Mouse (Mus musculus) liver, embryonic 14.5 days (tissue): ENCODE results near the gene Gm20683.

Experiments used
- CTCF ChIP-seq: IDR thresholded peaks from 2 replicates; pipeline ENCODE4 v1.5.1; 2016; ENCODE audit warnings: antibody characterized with exemption, low read depth, control low read depth
- EP300 ChIP-seq: IDR thresholded peaks from 2 replicates; pipeline ENCODE4 v1.6.1; 2016; ENCODE audit warnings: antibody characterized with exemption, low read depth

GRCm38 (mm10) chr17:25818851-25819780, 22.4 kb downstream of the Gm20683 start:
- TF ChIP-seq EP300 (no peak), CTCF (no peak)
